Mouse (Mus musculus) brain, adult 2 months (tissue): ENCODE data around the gene Rbfox1.

Source experiments
- DNase-seq: peaks from one replicate; pipeline ENCODE4 v3.0.0; 2011; ENCODE audit warnings: low read depth, low spot score

The Rbfox1 gene

DNA sequence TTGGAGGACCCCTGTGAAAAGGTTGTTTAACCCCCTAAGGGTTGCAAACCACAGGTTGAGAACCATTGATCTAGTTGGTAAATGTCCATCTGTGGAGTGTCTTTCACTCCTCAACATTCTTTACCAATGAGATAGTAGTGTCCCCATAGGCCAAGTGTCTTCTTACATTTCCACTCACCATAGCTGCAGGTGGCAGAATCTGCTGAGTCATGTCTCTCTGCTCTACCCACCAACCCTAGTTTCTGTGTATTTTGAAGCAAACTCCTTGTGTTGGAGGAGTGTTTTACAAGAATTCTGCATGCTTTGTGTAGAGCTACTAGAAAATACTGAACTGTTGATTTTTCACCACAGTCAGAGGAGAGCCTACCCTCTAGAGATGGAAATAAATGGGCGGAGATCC lies 1191.2 kb downstream of the Rbfox1 start:
- peak; percentile 24 for DNase-seq

DNA sequence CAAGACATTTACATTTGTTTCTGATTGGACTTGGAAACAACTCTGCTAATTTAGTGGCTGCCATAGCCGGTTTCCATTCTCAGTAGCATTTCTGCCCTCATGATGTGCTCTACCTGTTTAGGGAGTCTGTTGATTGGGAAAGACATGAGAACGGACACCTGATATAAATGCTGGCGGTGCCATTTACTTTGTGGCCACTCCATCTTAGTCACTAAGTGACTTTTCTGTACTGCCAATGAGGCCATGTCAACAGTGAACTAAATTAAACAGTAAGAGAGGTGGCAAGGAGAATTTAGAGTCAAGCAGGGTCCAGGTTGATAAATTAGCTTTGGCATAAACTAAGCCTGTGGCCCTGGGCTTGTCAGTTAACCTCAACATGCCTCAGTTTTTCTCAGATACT lies 1191.6 kb downstream of the Rbfox1 start:
- DNase-seq = no peak

DNA sequence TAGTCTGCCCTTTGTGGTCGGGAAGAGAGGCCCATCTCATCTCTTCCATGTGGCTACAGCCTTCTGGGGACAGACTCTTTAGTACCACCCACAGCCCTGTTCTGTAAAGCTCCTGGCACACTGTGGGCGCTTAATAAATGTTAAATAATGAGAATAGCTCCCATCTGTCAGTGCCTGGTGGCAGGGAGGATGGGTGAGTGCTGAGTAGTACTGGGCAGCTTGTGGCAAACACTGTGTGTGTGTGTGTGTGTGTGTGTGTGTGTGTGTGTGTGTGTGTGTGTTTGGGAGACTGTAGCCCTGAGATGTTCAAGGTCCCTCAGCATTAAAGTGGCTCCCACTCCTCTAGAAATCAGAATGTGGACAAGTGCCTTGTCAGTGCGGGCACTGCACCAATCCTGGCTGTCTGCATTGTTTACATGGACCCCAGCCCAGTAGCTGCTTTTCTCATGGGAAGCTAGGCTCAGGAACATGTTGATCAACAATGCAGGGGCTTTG lies 1196.0 kb downstream of the Rbfox1 start:
- peak; percentile 93 for DNase-seq

DNA sequence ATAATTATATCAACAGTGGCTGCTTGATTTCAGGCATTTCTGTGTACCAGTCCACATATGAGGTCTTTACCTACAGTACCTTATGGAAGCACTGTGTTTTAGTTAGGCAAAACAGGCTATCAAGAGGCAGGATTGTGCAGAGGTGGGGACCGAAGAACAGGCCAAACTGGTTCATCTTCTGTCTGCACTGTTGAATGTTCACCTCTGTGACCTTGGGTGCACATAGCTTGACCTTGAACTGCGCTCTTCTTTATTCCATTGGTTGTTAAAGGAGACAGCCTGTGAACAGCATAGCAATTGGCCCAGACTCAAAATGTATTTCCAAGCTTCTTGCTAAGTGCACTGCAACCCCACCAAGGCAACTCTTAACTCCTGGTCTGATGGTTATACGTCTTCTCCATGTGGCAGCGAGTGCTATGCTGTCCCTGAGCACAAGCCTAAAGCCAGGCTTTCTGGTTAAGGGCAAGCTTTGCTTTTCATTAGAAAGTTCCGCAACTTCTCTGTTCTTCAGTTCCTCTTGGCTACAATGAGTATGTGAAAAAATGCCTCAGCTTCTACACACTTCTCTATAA lies 1196.6 kb downstream of the Rbfox1 start:
- DNase-seq = peak; percentile 18

DNA sequence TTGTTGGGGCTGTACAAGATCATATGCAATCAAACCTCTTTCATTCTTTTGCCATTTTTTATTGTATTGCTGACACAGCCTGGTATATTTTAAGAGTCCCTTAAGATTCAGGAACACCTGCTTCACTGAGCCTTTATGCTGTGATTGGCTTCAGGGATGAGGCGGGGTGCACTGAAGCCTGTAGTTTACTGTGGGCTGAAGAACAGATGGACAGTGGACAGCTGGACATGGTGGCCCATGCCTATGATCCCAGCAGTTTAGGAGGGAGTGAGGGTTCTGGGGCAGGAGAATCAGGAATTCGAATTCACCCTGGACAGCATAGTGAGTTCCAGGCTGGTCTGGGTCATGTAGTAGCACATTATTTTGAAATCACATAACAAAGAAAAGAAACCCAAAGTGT lies 1198.8 kb downstream of the Rbfox1 start:
- no peak for DNase-seq

DNA sequence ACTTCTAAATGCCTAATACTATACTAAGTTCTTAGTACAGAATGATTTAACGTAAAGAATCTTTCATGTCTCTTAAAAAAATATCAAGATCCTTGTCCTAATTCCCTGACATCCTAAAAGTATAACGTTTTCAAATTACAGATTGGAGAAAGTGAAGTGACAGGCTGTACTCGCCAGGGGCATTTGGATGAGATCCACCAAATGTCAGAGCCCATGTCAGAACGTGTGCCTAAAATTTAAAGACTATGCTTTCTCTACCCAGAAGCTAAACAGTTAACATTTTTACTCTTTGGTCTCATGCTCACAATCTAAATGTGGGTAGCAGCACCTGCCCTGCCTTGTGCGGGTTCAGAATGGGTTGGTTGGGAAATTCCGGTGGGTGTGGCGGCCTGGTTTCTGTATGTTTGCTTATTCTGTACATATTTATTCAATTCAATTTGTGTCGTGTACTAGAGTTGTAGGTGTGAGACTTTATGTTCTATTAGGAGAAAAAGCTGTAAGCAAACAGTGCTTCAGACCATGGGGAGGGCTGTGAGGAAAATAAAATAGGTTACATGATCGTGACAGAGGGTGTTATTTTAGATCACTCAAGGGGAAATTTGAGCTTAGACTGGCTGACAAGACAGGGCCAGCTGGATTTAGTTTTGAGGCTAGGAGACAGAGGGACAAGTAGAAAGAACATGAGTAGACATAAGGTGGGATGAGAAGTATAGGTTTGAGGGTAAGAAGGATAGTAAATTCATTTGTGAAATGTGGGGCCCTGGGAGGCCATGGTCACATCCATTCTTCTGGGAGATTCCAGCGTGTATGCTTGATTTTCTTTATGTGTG lies 1203.7 kb downstream of the Rbfox1 start:
- DNase-seq = no peak

DNA sequence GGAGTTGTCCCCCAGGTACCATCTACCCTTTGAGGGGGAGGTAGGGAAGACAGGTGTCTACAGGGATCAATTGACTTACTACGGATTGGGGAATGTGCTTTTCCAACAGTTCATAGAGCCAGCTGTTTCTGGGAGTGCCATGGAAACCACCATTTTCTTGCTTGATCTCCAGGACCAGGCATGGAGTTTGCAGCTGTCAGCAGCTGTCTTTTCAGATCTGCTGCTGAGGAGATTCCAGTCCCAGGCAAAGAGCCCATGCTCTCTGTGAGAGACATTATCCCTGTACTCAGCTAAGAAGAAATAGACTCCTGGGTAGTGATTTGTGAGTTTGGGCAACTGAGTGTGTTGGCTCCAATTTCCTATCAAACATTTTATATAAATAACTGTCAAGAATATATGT lies 1204.3 kb downstream of the Rbfox1 start:
- DNase-seq = no peak

DNA sequence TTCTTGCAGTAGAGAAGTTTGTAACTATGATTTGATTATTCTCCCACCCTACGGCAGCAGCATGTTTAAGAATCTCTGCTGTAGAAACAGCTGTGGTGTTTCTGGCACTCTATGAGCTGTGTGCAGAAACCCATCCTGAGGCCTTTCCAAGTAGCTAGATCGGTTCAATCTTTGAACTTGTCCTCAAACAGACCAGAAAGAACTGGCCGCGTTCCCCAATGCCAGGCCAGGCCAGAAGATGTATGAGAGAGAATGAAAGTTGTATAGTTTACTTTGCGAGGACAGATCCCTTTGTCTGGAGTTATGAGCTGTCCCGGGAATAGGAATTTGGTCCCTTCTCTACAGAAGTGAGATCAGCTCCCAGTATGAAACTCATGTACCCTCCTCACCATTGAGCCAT lies 1205.0 kb downstream of the Rbfox1 start:
- no peak for DNase-seq

DNA sequence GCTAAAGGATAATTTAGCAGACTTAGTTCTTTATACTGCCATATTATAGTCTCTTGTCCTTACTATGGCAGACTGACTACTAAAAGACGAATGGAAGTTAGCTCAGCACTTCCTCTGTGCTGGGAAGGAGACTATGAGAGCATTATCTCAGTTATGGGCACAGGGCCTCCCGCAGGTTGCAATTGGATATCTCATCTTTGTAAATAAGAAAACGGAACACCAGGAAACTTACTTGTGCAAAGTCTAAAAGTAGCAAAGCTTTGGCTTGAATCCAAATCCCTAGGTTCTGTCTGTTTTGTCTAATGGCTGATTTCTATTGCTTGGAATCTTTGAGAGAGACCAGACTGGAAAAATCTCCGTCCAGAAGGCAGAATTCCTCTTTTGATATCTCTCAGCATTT lies 1207.7 kb downstream of the Rbfox1 start:
- no peak for DNase-seq

DNA sequence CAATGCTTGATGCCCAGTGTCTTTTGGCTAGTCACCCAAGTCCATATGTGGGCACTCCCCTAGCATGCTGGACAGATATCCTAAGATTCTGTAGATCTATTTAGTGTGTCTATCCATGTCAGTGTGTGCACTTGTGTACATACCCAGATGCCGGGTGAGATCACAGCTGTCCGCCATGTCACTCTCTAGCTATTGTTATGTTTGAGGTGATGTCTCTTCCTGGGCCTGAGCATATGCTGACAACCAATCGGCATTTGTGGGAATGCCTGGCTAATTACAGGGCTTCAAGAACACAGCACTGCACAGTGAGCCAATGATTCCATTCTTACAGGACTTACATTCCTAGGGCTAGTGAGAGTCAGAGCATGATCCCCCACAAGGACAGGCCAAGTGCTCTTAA lies 1208.5 kb downstream of the Rbfox1 start:
- DNase-seq = no peak

DNA sequence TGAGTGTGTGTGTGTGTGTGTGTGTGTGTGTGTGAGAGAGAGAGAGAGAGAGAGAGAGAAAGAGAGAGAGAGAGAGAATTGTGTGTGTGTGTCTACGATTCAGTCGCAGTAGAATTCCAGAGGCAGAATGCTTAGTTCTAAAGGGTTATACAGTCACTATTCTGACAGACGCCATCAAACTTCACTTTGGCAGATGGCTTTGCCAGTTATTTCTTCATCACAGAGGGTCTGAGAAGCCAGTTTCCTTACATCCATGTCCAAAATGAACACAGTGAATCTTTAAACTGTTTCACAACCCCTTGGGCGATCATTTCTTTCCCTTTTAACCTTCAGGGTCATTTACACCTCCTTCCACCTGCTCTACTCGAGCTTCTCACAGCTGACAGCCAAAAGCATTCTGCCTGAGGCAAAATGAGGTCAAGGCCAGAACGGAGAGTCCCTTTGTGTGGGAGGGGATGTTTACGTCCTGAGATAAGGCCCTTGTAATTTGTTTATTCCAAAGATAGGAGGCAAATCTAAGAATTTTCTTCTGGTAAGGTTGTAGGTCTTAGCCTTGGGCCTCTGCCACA lies 1209.1 kb downstream of the Rbfox1 start:
- no peak for DNase-seq

DNA sequence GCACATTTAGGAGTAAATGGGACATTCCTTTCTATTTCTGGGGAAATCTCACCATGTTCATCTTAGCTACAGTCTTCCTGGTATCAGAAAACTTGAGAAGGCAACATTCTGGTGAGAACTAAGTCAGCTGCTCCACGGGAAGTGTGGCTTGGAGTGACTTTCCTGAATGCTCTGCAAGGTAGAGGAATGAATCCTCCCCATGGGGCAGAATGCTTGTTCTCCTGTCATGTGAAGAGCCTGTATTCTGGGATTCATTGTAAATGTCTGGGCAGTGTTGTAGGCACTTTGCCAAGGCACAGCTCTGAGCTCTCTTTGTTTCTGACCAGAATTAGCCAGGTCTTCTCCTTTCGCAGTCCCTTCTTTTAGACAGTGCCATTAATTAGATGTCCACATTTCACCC lies 1211.9 kb downstream of the Rbfox1 start:
- DNase-seq = peak; percentile 67

DNA sequence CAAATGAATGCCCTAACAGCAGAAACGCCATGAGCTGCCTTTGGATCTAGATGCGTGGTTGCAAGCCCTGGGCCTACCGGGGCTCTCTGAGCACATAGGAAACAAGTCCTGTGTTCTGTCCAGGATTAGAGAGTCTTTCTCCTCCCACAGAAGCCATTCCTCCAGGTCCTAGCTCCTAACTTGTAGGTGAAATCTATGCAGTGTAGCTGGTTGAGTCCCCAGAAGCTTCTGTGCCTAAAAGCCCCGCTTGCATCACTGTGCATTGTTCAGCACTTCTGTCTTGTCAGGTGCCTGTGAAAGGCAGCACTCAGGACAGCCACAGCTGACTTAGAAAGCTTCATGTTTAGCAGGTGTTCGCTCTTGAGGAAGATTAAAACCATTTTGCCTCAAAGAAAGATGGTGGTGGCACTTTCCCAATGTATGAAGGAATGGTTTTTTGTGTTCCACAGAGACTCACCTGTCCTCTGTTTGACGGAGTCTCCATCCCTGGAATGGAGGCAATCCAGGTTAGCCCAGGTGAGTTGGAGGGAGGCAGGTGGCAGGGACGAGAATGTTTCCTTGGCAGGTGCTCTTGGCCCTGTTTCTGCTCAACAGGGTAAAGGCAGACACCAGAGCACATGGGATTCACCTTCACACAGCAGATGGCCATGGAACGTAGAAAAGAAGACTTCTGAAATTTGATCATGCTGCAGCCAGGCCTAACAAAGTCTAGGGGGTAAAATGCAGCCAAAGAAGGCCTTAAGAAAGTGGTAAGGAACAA lies 1213.0 kb downstream of the Rbfox1 start:
- peak; percentile 82 for DNase-seq

DNA sequence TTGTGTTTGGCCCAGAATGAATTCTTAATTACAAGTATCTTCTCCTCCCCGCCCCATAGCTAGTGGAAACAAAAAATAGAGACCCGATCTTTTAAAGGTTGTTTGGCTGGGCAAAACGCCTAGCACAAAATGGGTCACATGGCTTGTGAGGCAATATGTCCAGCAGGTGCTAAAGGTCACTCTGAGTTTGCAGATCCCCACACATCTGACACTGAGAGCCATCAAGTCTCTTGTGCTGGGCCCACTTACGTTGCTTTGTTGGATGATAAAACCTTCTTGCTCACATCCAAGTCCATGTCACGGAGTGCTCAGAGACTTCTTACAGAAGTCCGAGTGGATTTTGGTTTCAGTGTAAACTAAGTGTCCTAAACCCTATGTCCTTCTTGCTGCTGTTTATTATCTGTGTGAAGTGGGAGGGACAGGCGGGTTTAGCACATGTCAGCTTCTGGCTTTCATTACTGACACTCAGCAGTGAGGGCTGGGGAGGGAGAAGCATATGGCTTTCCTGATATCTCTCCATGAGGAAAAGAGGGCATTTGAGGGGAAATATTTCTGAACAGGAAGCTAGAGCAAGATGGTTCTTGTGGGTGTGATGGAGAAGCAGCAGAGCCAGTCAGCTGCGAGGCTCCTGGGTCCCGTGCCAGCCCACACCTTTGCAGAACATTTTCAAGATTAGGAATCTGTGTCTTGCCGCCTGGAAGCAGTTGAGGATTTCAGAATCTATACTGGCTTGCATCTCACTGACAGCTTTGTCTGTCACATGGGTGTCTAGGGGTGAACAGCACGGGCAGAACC lies 1214.5 kb downstream of the Rbfox1 start:
- DNase-seq = peak; percentile 96

DNA sequence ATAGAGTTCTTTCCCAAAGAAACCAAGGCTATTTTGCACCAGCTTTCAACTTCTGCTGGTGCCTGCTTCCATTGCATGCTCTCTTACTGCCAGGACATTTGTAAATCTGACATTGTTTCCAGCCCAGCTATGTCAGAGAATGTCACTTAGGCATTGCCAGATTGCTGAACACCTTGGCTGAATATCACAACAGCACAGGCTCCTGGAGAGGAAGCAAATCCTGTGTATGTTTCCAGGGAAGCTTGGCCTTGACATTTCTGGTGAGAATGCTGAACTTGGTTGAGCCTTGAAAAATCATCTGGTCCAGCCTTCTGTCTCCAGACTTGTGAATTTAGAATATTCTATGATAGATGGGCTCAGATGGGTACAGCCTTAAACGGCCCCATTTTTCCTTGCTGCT lies 1217.3 kb downstream of the Rbfox1 start:
- DNase-seq = peak; percentile 94

DNA sequence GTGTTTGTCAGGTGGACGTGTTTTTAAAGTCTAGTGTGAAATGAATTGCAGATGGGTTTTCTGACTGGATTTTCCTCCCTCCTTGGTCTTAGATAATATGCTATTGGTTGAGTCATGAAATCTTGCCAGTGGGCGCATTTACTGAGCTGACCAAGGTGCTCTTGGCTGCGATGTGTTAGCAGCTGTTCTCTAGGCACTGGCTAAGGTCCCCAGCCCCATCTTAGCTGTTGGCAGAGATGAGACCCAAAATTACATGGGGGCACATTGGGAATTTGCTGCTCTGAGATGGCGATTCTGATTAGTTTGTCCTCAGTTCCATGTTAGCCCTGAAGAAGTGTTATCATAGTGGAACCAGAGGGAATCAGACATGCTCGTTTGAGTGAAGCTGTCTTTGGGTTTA lies 1218.1 kb downstream of the Rbfox1 start:
- no peak for DNase-seq

DNA sequence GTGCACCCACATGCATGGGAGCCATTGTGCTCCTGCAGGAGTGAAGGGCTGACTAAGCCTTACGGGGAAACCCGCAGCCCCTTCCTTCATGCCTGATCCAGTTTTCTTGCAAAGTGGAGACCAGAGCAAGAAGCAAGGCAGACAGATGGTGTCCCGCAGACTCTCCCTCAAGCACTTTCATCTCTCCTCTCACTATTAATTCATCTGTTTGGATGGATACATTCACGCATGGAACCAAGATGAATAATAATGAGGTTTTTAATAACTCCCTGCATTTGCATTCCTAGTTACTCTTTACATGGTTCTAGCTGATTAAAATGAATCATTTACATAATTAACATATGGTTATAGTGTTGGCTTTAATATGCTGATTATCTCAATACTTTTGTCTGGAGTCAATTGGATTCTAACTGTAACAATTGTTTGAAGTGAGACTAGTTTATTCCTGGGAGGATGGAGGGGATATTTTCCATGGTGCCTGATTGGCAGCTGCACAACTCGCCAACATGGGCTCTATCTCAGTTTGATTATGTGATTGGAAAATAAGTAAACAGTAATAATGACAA lies 1221.4 kb downstream of the Rbfox1 start:
- peak; percentile 45 for DNase-seq

DNA sequence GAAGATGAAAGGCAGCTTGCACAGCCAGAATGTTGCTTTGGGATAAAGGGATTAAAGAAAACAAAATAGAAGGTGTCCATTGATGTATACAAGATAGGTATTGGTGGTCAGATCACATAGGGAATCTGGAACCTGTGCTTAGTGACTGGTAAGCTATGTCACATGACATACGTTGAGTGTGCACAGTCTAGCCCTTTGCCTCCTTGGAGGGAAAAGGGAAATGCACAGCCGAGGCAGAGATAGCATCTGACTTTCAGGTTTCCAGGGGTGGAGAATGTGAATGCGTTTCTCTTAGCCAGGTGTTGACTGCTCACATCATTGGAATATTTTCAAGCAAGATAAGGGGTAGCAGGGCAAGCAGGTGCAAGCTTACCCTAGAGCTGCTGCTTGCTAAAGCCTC lies 1230.8 kb downstream of the Rbfox1 start:
- DNase-seq = no peak

DNA sequence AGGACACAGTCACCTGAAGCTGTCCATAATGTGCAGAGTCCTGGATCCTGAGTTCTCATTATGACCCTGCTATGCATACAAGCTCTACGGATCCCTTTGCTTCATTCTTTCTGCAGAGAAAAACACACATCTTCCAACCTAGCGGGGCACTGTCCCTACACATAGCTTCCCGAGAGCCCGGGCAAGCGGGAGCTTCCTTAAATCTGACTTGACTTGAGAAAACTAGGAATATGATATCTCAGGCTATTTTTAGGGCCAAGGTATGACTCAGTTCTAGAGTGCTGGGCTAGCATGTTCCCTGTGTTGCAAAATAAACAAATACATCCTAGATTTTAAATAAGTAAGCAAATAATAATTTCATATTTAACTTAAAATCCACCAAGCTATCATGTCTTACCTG lies 1244.4 kb downstream of the Rbfox1 start:
- peak; percentile 50 for DNase-seq

DNA sequence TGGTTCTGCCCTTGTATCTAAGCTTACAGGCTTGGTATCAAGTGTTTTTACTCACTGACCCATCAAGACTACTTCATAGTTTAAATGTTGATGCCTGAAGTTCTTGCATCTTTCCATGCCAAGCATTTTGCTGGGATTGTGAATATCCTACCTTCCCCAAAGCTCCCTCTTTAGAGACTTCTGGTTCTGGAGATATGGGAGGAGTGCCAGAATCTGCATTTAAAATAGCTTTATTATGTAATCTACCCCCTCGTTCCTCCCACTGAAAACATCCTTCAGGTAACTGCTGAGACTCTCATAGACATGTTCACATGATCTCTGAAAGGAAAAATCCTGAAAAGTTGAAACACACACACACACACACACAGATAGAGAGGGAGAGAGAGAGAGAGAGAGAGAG lies 1247.3 kb downstream of the Rbfox1 start:
- DNase-seq = peak; percentile 77

DNA sequence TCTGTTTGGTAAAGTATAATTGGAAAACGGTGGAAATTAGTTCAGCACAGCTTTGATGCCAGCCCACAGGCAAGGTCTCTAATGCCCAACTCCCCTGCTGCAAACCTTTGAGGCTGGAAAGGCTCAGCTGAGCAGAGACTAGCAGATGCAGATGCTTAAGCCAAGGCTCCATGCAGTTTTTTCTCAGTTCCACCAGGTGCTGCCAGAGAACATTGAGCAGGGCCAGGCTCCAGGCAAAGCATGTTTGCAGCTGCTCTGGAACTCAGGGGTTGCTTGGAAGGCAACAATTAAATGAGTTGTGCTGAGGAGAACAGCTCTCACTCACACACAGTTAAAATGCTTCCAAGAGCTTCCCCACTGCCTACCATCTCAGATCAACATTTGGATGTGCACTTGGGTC lies 1251.8 kb downstream of the Rbfox1 start:
- peak; percentile 89 for DNase-seq
